Mouse (Mus musculus) bone marrow, adult 2 months (tissue): ENCODE results near the gene Ssr1.

Source experiments
- CTCF ChIP-seq: fragments of 200-500 bp; IDR thresholded peaks from 2 replicates; pipeline ENCODE4 v1.5.1; 2011; ENCODE audit warnings: low read length, control low read depth; ENCODE audit not compliant: control insufficient read depth, insufficient read depth
- POLR2A ChIP-seq: fragments of 200-500 bp; IDR thresholded peaks from 2 replicates; pipeline ENCODE4 v1.6.1; 2011; ENCODE audit warnings: low read depth, mild to moderate bottlenecking, control low read depth, low read length, borderline replicate concordance; ENCODE audit not compliant: control insufficient read depth

- TF ChIP-seq POLR2A (no peak), CTCF (0 out of 2 replicates have a peak, but pooled peaks have one; percentile 19)
These were observed 8.4 kb upstream of the Ssr1 start for GRCm38 (mm10) chr13:38002461-38002860.
